Mouse (Mus musculus) ES-Bruce4 (cell line): ENCODE results near the gene Tiprl. TPM values are rescaled to one million over a fixed set of nuclear protein-coding genes. Genes with fewer than 3 reads are reported as not detected.

Experiments
- H3K27ac ChIP-seq: 2 replicates; pipeline ENCODE4 v1.5.1; 2012; ENCODE audit warnings: low read length, inconsistent platforms; ENCODE audit not compliant: insufficient read depth
- H3K27me3 ChIP-seq: 2 replicates; pipeline ENCODE4 v1.6.1; 2012; ENCODE audit warnings: mild to moderate bottlenecking, low read length, inconsistent platforms; ENCODE audit not compliant: control insufficient read depth, poor library complexity, insufficient read depth, severe bottlenecking
- H3K36me3 ChIP-seq: 2 replicates; pipeline ENCODE4 v1.6.1; 2012; ENCODE audit warnings: inconsistent platforms, mild to moderate bottlenecking, low read length, moderate library complexity; ENCODE audit not compliant: control insufficient read depth, poor library complexity, insufficient read depth, severe bottlenecking
- H3K4me1 ChIP-seq: one replicate; pipeline ENCODE4 v1.8.1; 2011; ENCODE audit warnings: low read length; ENCODE audit not compliant: control insufficient read depth, insufficient read depth
- H3K4me3 ChIP-seq: 2 replicates; pipeline ENCODE4 v1.5.1; 2011; ENCODE audit warnings: low read depth, mild to moderate bottlenecking, low read length
- H3K9ac ChIP-seq: 2 replicates; pipeline ENCODE4 v1.6.1; 2012; ENCODE audit warnings: low read depth, mild to moderate bottlenecking, inconsistent platforms; ENCODE audit not compliant: poor library complexity, severe bottlenecking
- H3K9me3 ChIP-seq: replicated peaks from 2 replicates; pipeline ENCODE4 v1.6.1; 2012; ENCODE audit warnings: mild to moderate bottlenecking, low read length, inconsistent platforms; ENCODE audit not compliant: control insufficient read depth, poor library complexity, insufficient read depth, severe bottlenecking
- CTCF ChIP-seq: IDR thresholded peaks from one replicate; pipeline ENCODE4 v1.8.1; 2011; ENCODE audit warnings: low read depth, low read length
- EP300 ChIP-seq: IDR thresholded peaks from 2 replicates; pipeline ENCODE4 v1.6.1; 2011; ENCODE audit warnings: low read depth, low read length; ENCODE audit not compliant: insufficient read depth
- POLR2A ChIP-seq: IDR thresholded peaks from one replicate; pipeline ENCODE4 v1.8.1; 2011; ENCODE audit warnings: low read length; ENCODE audit not compliant: insufficient read depth
- polyA plus RNA-seq: library from polyadenylated mRNA; stranded (reverse); fragments of >200 nt; gene quantifications from 2 replicates; pipeline ENCODE4 v1.2.4, GENCODE M21; 2011; ENCODE audit warnings: low read depth; ENCODE audit not compliant: missing spikeins, insufficient read depth, insufficient read length

The Tiprl gene
- polyA plus RNA-seq, 1 experiment: 88.0 TPM

DNA sequence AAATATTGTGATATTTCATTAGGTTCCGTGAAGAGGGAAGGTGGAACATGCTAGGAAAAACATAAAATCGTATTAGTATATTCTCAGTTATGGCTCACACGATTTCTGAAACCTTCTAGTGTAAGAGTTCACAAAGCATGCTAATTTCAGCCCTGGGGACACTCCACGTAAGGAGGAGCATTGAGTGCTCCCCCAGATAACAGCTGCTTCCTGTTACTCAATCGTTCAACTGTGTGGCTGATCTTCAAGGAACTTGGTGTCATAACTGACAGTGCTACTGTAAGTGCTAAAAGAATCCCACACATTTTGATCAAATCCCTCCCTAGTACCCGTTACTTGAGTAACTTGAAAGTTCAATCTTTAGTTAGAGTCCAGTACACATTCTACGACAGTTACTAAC is 21.0 kb downstream of the Tiprl start:
- H3K36me3 ChIP-seq: peaks cover 17% of the 10 kb centered on the region
- no peaks in the 10 kb centered on the region for H3K27me3 ChIP-seq
- H3K4me1 ChIP-seq: no peaks in the 10 kb centered on the region
- H3K9me3 ChIP-seq: no peaks in the 10 kb centered on the region
- no peak overlapping the region for H3K9ac ChIP-seq
- no peak overlapping the region for H3K27ac ChIP-seq
- no peak overlapping the region for H3K4me3 ChIP-seq
- TF ChIP-seq EP300: no peak
- TF ChIP-seq CTCF: no peak
- TF ChIP-seq POLR2A: no peak

DNA sequence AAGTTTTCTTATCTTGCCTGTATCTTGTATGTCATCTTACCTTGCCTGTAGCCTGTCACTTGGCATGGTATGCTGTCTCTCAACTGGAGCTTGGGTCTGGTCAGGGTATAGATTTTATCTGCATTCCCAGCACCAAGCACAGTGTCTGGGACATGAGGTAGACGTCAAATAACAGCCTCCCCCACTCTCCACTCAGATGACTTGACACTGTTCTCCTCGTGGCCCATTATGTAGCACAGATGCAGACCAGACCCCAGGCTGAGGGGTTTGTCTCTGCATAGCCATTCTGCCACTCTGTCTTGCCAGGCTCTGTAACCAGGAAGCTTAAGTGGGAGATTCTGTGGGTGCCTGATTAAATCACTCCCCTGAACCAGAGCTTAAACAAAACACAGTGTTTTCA is 31.2 kb downstream of the Tiprl start:
- H3K4me3 ChIP-seq: no peak overlapping the region
- no peak overlapping the region for H3K9ac ChIP-seq

DNA sequence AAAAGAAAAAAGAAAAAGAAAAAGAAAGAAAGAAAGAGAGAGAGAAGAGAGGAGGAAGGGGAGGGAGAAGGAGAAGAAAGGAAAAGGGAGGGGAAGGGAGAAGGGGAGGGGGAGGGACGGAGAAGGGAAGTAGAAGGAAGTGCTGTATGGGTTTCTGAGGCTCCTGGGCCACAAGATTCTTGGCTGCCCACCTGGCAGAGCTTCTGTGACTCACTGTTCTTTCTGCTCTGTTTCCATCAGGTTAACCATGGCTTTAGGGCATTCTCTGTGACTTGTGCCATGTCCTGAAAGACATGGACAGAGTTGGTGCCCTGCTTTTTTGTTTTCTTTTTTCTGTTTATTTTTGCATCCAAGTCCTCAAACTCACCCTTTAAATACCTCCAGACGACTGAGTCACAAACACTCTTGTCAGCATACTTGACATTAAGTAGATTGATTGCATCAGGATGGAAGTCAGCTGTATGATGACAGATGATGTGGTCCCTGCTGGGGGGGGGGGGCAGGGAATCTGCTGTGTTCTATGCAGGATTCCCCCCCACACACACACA is 33.2 kb downstream of the Tiprl start:
- Histone ChIP-seq H3K4me3 (no peak overlapping the region), H3K9me3 (no peaks in the 10 kb centered on the region), H3K9ac (no peak overlapping the region), H3K4me1 (peaks cover 2% of the 10 kb centered on the region), H3K27me3 (no peaks in the 10 kb centered on the region), H3K36me3 (no peaks in the 10 kb centered on the region), H3K27ac (no peak overlapping the region)
- no peak for TF ChIP-seq POLR2A
- no peak for TF ChIP-seq EP300
- no peak for TF ChIP-seq CTCF

More for the DNA sequence above, 31.2 kb downstream of the Tiprl start:
- no peaks in the 10 kb centered on the region for H3K36me3 ChIP-seq
- no peaks in the 10 kb centered on the region for H3K27me3 ChIP-seq
- no peak for TF ChIP-seq EP300
- TF ChIP-seq CTCF: no peak
- no peak for TF ChIP-seq POLR2A
- no peak overlapping the region for H3K27ac ChIP-seq
- no peaks in the 10 kb centered on the region for H3K4me1 ChIP-seq
- H3K9me3 ChIP-seq: no peaks in the 10 kb centered on the region; the same call in 1 of the 2 replicates

DNA sequence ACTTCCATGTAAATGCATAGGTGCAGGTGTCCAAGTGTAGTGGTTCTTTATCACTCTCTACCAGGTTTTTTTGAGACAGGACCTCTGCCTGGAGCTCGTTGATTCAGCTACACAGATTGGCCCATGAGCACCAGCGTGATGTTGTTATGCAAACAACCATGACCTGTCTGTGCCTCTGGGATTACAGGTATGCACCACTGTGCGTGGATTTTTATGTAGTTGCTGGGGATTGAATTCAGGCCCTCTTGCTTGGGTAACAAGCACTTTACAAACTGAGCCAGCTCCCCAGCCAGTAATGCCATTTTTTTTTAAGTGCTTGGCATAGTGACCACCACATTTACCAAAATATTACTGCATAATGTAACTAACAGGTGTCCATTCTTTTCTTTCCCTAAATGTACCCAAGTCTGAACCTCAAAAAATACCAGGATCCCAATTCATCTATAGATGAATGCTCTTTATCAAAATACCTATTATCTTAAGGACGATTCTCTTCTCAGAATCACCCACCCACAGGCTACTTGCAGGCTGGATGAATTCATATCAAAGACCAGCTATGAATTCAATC is 35.3 kb downstream of the Tiprl start:
- Histone ChIP-seq H3K4me3 (no peak overlapping the region), H3K27ac (no peak overlapping the region), H3K4me1 (peaks cover 2% of the 10 kb centered on the region), H3K9ac (no peak overlapping the region), H3K27me3 (no peaks in the 10 kb centered on the region), H3K9me3 (no peaks in the 10 kb centered on the region), H3K36me3 (no peaks in the 10 kb centered on the region)
- TF ChIP-seq POLR2A: no peak
- TF ChIP-seq EP300: no peak
- no peak for TF ChIP-seq CTCF

DNA sequence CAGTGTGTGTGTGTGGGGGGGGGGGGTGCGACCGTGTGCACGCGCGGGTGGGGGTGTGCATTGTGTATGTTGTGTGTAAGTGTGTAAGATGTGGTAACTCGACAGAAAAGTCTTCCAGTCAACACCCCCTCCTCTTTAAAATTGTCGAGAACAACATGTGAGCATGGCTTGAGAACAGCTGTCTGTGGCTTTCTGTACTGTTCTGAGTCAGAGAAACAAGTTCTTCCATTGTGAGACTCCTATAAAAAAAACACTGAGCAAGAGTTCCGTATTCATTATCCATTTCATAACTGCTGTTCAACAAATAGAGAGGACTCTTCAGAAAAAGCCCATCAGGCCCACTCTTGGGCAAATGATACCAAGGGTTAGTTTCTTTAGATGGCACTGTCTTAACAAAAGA is 36.0 kb downstream of the Tiprl start:
- Histone ChIP-seq H3K27me3 (no peaks in the 10 kb centered on the region), H3K4me3 (no peak overlapping the region), H3K4me1 (peaks cover 2% of the 10 kb centered on the region), H3K36me3 (no peaks in the 10 kb centered on the region), H3K27ac (no peak overlapping the region), H3K9me3 (no peaks in the 10 kb centered on the region), H3K9ac (no peak overlapping the region)
- no peak for TF ChIP-seq POLR2A
- no peak for TF ChIP-seq CTCF
- no peak for TF ChIP-seq EP300

DNA sequence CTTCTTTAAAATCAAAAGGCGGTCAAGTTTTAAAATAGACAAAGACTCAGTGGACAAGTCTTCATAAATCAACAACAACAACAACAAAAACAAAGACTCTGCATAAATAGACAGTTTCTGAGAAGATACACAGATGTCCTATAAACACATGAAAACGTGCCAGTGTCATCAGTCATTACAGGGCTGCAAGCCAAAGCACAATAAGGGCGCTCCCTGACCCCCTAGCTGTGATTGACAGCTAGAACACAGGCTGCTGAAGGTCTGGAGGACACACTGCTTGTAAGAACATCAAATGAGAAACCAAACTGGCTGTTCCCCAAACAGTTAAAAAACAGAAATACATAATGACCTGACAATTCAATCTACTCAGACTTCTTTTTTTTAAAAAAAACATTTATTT is 37.2 kb downstream of the Tiprl start:
- TF ChIP-seq CTCF (no peak), EP300 (no peak), POLR2A (no peak)
- H3K27me3 ChIP-seq: no peaks in the 10 kb centered on the region
- H3K9me3 ChIP-seq: no peaks in the 10 kb centered on the region
- H3K27ac ChIP-seq: no peak overlapping the region
- H3K9ac ChIP-seq: no peak overlapping the region
- no peaks in the 10 kb centered on the region for H3K36me3 ChIP-seq
- no peak overlapping the region for H3K4me3 ChIP-seq
- peaks cover 2% of the 10 kb centered on the region for H3K4me1 ChIP-seq
